Mouse (Mus musculus) cerebellum, adult 2 months (tissue): ENCODE results near the gene Sppl2a.

ENCODE experiments used
- CTCF ChIP-seq: fragments of 200-500 bp; IDR thresholded peaks from 2 replicates; pipeline ENCODE4 v1.5.1; 2011; ENCODE audit warnings: low read depth, mild to moderate bottlenecking, control low read depth, low read length, moderate library complexity, borderline replicate concordance; ENCODE audit not compliant: insufficient read depth
- POLR2A ChIP-seq: fragments of 200-500 bp; IDR thresholded peaks from 2 replicates; pipeline ENCODE4 v1.6.1; 2011; ENCODE audit warnings: low read length, control low read depth, borderline replicate concordance; ENCODE audit not compliant: insufficient read depth

GRCm38 (mm10) chr2:126947646-126948045 is 14.6 kb upstream of the Sppl2a start:
- TF ChIP-seq POLR2A (no peak), CTCF (no peak)
